Mouse (Mus musculus) cortical plate, adult 2 months (tissue): ENCODE data around the gene Cpeb2. TPM values are rescaled to one million over a fixed set of nuclear protein-coding genes. Genes with fewer than 3 reads are reported as not detected.

ENCODE experiments used
- H3K27ac ChIP-seq: fragments of 200-500 bp; 2 replicates; pipeline ENCODE4 v1.5.1; 2012; ENCODE audit warnings: low read length, control low read depth, inconsistent platforms; ENCODE audit not compliant: insufficient read depth
- H3K4me1 ChIP-seq: fragments of 200-500 bp; 2 replicates; pipeline ENCODE4 v1.6.1; 2011; ENCODE audit warnings: low read length; ENCODE audit not compliant: control insufficient read depth, insufficient read depth
- H3K4me3 ChIP-seq: fragments of 200-500 bp; 2 replicates; pipeline ENCODE4 v1.5.1; 2011; ENCODE audit warnings: mild to moderate bottlenecking, low read length, control low read depth; ENCODE audit not compliant: insufficient read depth
- CTCF ChIP-seq: fragments of 200-500 bp; IDR thresholded peaks from 2 replicates; pipeline ENCODE4 v1.5.1; 2011; ENCODE audit warnings: mild to moderate bottlenecking, control low read depth, low read length; ENCODE audit not compliant: insufficient read depth; ENCODE audit errors: extremely low read depth
- POLR2A ChIP-seq: fragments of 200-500 bp; IDR thresholded peaks from 2 replicates; pipeline ENCODE4 v1.6.1; 2011; ENCODE audit warnings: mild to moderate bottlenecking, low read length, control low read depth; ENCODE audit not compliant: insufficient read depth; ENCODE audit errors: extremely low read depth
- polyA plus RNA-seq: library from polyadenylated mRNA; depleted of rRNA; stranded (reverse); fragments of >200 nt; gene quantifications from 2 replicates; pipeline ENCODE4 v1.2.3, GENCODE M21; 2012

Gene Cpeb2
- polyA plus RNA-seq, 1 experiment = 33.7 TPM

- Histone ChIP-seq H3K4me3 (no peak overlapping the region), H3K27ac (no peak overlapping the region), H3K4me1 (no peaks in the 10 kb centered on the region)
- no peak for TF ChIP-seq POLR2A
- TF ChIP-seq CTCF = no peak
Measured at GRCm38 (mm10) chr5:43298975-43299374, 66.0 kb downstream of the Cpeb2 start.

- TF ChIP-seq CTCF (no peak), POLR2A (no peak)
- H3K4me3 ChIP-seq = no peak overlapping the region
- no peaks in the 10 kb centered on the region for H3K4me1 ChIP-seq
- H3K27ac ChIP-seq = no peak overlapping the region
Measured at GRCm38 (mm10) chr5:43300076-43300475, 67.1 kb downstream of the Cpeb2 start.

DNA sequence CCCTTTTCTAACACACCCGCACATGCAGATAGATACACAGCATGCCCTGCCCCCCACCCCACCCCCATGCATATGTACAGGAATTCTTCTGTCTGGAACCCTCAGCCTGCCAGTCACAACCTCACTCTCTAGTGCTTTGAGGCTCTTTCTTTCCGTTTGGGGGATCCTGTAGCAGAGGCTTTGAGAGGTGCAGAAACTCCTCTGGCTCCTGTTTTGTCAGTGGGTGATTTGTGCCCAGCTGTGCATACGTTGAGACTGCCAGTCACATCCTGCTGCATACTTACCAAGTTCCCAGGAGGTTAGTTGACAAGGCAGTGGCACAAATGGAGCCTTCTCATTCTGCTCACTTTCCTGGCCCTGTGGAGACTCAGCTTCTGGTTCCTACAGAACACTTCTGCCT lies 68.0 kb downstream of the Cpeb2 start:
- Histone ChIP-seq H3K4me1 (no peaks in the 10 kb centered on the region), H3K4me3 (no peak overlapping the region), H3K27ac (no peak overlapping the region)
- TF ChIP-seq CTCF = no peak
- TF ChIP-seq POLR2A = no peak

DNA sequence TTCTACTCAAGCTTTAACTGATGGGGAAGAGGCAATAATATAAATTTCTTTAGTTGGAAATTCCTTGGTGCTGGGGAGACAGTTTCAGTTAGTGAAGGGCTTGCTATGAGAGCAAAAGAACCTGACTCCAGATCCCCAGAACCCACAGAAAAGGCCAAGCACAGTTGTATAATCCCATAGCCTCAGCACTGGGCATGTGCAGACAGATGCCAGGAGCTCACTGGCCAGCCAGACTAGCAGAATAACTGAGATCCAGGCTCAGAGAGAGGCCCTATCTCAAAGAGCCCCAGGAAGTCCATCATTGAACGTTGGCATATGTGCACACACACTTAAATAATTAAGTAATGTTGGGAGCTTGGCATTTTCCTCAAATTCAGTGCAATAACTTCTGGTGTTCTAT lies 70.5 kb downstream of the Cpeb2 start:
- Histone ChIP-seq H3K4me1 (no peaks in the 10 kb centered on the region), H3K27ac (no peak overlapping the region), H3K4me3 (no peak overlapping the region)
- TF ChIP-seq POLR2A (no peak), CTCF (no peak)

GRCm38 (mm10) chr5:43305449-43305848 lies 72.5 kb downstream of the Cpeb2 start:
- no peaks in the 10 kb centered on the region for H3K4me1 ChIP-seq
- TF ChIP-seq CTCF = no peak
- no peak for TF ChIP-seq POLR2A
- no peak overlapping the region for H3K27ac ChIP-seq
- H3K4me3 ChIP-seq = no peak overlapping the region

DNA sequence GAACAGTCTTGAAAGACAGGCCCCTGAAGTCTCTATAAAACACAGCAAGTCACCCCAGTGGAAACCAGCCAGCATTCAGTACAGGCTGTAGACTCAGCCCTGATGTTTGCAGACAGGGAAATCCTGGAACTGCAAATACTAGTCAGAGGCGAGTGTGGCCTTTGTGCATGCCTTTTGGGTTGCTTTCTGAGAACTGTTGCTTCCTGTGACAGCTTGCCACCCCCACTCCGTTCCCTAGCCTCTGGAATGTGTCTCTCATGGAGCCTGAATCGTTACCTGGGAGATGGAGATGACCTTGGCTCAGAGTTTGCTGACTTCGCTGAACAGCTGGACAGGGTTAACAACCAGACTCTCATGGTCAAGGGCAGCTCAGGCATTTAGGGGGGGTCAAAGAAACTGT lies 77.0 kb downstream of the Cpeb2 start:
- Histone ChIP-seq H3K4me3 (no peak overlapping the region), H3K4me1 (no peaks in the 10 kb centered on the region), H3K27ac (no peak overlapping the region)
- no peak for TF ChIP-seq POLR2A
- no peak for TF ChIP-seq CTCF

DNA sequence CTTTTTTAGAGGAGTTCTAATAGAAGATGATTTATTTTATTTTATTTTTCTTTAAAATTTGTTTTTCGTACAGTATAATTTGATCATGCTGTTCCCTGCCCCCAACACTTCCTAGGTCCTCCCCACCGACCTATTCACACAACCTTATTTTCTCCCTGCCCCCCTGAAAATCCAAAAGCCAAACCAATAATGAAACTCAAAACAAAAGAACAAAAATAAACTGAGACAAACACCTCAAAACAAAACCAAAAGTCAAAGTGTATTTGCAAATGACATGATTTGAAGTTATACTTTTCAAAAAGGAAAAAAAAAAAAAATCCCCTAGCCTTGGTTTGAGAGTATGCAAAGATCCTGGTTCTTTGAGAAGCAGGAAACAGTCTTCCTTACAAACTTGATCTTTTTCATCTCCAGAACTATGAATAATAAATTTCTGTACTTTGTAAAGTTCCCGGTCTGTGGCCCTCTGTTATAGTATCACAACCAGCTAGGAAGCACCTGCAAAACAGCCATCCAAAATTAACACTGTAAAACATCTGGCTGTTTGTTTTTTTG lies 91.4 kb downstream of the Cpeb2 start:
- no peak overlapping the region for H3K27ac ChIP-seq
- no peak for TF ChIP-seq CTCF

DNA sequence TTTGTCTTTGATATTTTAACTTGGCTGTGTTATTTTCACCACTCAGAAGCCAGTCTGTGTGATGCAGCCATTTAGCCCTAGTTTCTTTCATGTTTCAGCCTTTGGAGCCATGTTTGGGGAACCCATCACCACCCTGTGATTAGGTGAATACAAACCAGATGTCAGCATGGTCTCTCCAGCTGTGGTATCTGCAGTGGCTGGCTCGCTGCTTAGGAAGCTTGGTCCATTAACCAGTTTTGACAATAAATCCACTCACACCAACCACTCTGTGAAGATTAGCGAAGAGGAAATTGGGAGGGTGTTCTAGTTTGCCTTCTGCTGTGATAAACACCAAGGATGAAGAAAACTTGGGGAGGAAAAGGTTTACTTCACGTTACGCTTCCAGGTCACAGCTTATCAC lies 92.6 kb downstream of the Cpeb2 start:
- TF ChIP-seq CTCF = no peak
- no peak for TF ChIP-seq POLR2A

More for the DNA sequence above, 91.4 kb downstream of the Cpeb2 start:
- Histone ChIP-seq H3K4me3 (no peak overlapping the region), H3K4me1 (0 out of 2 replicates have a peak, but pooled peaks cover 2% of the 10 kb centered on the region)

GRCm38 (mm10) chr5:43328579-43328978 lies 95.6 kb downstream of the Cpeb2 start:
- H3K4me1 ChIP-seq = 0 out of 2 replicates have a peak, but pooled peaks cover 2% of the 10 kb centered on the region
- no peak overlapping the region for H3K27ac ChIP-seq
- TF ChIP-seq CTCF (no peak), POLR2A (no peak)
- no peak overlapping the region for H3K4me3 ChIP-seq

More for the DNA sequence above, 92.6 kb downstream of the Cpeb2 start:
- Histone ChIP-seq H3K4me3 (no peak overlapping the region), H3K27ac (no peak overlapping the region), H3K4me1 (0 out of 2 replicates have a peak, but pooled peaks cover 2% of the 10 kb centered on the region)

DNA sequence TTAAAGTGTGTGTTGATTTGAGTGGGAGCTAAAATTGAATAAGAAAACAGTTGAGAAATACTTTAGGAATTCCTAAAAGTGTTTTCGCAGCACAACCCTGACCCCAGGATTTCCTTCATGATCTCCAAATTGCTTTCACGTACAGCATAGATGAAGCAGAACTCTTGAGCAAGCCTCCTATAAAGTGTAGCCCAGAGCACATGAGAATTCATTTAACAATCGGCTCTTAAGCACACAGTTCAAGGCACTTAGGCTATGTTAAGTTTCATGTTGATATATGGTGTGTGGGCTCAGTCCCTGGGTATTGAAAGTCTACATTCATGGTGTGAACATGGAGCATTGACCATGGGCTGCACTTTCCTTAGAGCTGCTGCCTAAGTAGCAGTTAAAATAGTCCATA lies 97.3 kb downstream of the Cpeb2 start:
- Histone ChIP-seq H3K27ac (no peak overlapping the region), H3K4me1 (0 out of 2 replicates have a peak, but pooled peaks cover 2% of the 10 kb centered on the region), H3K4me3 (no peak overlapping the region)
- TF ChIP-seq POLR2A (no peak), CTCF (no peak)
